Mouse (Mus musculus): ENCODE results near the gene Ctsz. TPM values are rescaled to one million over a fixed set of nuclear protein-coding genes. Genes with fewer than 3 reads are reported as not detected.
A peak's percentile ranks its signal among the peaks of the same experiment; 100 is the strongest.

Ctsz gene
- polyA plus RNA-seq, 2 experiments: 71.0 to 96.9 TPM

- Histone ChIP-seq H3K4me1 (replicated peaks; ENCODE audit: control insufficient read depth in 2 of 2, insufficient read depth in 2 of 2, low read length in 1 of 2) (peaks cover 4 to 5% of the 10 kb centered on the region in 2 experiments; a peak in 2 of 4 replicates), H3K27ac (peak within 1 kb of the TSS; percentile 43), H3K4me3 (ENCODE audit: insufficient read depth in 1 of 2, low read depth in 2 of 2, low read length in 2 of 2) (peak within 1 kb of the TSS; percentile 80 to 81), H3K9me3 (ENCODE audit: control insufficient read depth, low read length) (no peaks in the 10 kb centered on the region), H3K4me2 (ENCODE audit: low read depth) (peak within 1 kb of the TSS; percentile 98), H3K27me3 (ENCODE audit: control insufficient read depth, insufficient read depth, low read length) (no peaks in the 10 kb centered on the region), H3K9ac (replicated peaks) (peak within 1 kb of the TSS; percentile 90), H3K36me3 (replicated peaks; ENCODE audit: control insufficient read depth, insufficient read depth, low read depth) (peaks cover 52% of the 10 kb centered on the region)
- 2% methylated on average over 48 of the region's 48 CpGs for WGBS (ENCODE audit: insufficient replicate concordance)
- ATAC-seq (ENCODE audit: insufficient read depth) (peak; percentile 100), DNase-seq (ENCODE audit: low read depth in 3 of 3, low spot score in 3 of 3) (peak; percentile 85)
- TF ChIP-seq EP300 (IDR thresholded peaks at IDR 0.05; ENCODE audit: low read depth) (0 out of 2 replicates have a peak, but pooled peaks have one; percentile 7), CTCF (IDR thresholded peaks at IDR 0.05; ENCODE audit: low read depth) (0 out of 2 replicates have a peak, but pooled peaks have one; percentile 11)
These were observed 25.1 kb upstream of the Ctsz start, which contains the start of gene Atp5e for GRCm38 (mm10) chr2:174463789-174464523. Atp5e (minus strand) TSS chr2:174464105.

DNA sequence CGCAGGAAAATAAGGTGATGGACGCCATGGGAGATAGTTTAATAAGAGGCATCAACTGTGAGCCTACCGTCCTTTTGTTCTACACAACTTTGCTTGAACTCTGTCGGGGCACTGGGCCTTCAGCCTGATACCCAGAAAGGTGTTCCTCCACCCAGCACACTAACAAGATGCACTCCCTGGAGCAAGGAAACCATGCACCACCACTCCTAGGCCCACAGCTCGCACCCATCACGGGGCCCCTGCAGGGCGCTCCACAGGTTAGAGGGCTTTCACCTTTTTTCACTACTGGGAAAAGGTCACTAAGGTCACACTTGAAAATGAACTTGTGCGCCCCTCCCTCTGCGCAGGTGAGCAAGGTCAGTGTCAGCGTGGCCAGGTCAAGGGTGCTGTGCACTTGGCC lies 24.5 kb upstream of the Ctsz start:
- TF ChIP-seq CTCF (IDR thresholded peaks at IDR 0.05; ENCODE audit: low read depth): no peak
- TF ChIP-seq EP300 (IDR thresholded peaks at IDR 0.05; ENCODE audit: low read depth): no peak
- H3K4me3 ChIP-seq (ENCODE audit: insufficient read depth in 1 of 2, low read depth in 2 of 2, low read length in 2 of 2): peak overlapping the region; percentile 80 to 81
- peak overlapping the region; percentile 98 for H3K4me2 ChIP-seq (ENCODE audit: low read depth)
- DNase-seq (ENCODE audit: low read depth in 3 of 3, low spot score in 3 of 3): no peak
- peak; percentile 24 for ATAC-seq (ENCODE audit: insufficient read depth)
- WGBS (ENCODE audit: insufficient replicate concordance): 28% methylated on average over 10 of the region's 10 CpGs
- H3K27ac ChIP-seq: peak overlapping the region; percentile 43
- no peaks in the 10 kb centered on the region for H3K9me3 ChIP-seq (ENCODE audit: control insufficient read depth, low read length)
- peaks cover 4 to 5% of the 10 kb centered on the region in 2 experiments; a peak in 2 of 4 replicates for H3K4me1 ChIP-seq (replicated peaks; ENCODE audit: control insufficient read depth in 2 of 2, insufficient read depth in 2 of 2, low read length in 1 of 2)
- no peaks in the 10 kb centered on the region for H3K27me3 ChIP-seq (ENCODE audit: control insufficient read depth, insufficient read depth, low read length)
- H3K36me3 ChIP-seq (replicated peaks; ENCODE audit: control insufficient read depth, insufficient read depth, low read depth): peaks cover 50% of the 10 kb centered on the region
- H3K9ac ChIP-seq (replicated peaks): peak overlapping the region; percentile 90

DNA sequence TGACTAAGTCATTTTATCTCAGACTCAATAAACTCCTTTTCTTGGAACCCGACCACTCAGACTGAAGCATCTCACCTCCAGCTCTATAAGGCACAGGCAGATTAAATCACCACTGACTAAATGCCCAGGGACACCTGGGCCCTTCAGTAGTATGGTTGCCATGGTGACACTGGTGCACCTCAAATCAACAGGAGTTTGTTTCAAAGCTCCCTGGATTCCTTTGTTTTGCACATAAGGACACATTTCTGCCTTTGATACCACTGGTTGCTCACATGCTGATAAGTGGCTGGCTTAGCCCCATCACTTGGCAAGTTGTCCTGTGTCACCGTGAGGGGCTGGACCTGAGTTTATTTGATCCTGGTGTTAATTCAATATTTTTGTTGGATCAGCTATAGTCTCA lies 20.5 kb upstream of the Ctsz start:
- DNase-seq (ENCODE audit: low read depth in 3 of 3, low spot score in 3 of 3): no peak
- H3K4me1 ChIP-seq (replicated peaks; ENCODE audit: control insufficient read depth in 2 of 2, insufficient read depth in 2 of 2, low read length in 1 of 2): peaks cover 9% of the 10 kb centered on the region in 2 experiments

DNA sequence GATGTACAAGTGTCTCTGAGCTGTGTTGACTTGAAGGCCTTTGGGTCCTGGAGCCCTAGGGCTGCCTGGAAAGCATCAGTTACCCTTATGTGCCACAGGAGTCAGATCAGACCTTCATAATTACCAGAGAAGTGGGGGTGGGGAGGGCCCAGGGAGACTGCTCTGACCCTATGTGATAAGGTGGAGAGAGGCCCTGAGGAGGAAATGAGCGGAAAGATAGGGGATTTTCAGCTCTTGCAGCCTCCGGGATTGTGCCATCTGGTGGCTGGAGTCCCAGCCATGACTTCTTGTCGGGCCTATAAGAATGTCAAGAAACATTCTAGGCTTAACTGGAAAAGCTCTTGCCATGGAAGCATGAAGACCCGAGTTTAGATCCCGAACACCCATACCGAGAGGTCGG lies 14.8 kb upstream of the Ctsz start:
- Histone ChIP-seq H3K4me2 (ENCODE audit: low read depth) (peak overlapping the region; percentile 61), H3K4me1 (replicated peaks; ENCODE audit: control insufficient read depth in 2 of 2, insufficient read depth in 2 of 2, low read length in 1 of 2) (peaks cover 39 to 42% of the 10 kb centered on the region in 2 experiments), H3K9ac (replicated peaks) (peak overlapping the region; percentile 52), H3K4me3 (ENCODE audit: insufficient read depth in 1 of 2, low read depth in 2 of 2, low read length in 2 of 2) (peak overlapping the region; percentile 7 to 12; a peak in 3 of 4 replicates), H3K27me3 (ENCODE audit: control insufficient read depth, insufficient read depth, low read length) (no peaks in the 10 kb centered on the region), H3K27ac (peak overlapping the region; percentile 89), H3K9me3 (ENCODE audit: control insufficient read depth, low read length) (no peaks in the 10 kb centered on the region), H3K36me3 (replicated peaks; ENCODE audit: control insufficient read depth, insufficient read depth, low read depth) (no peaks in the 10 kb centered on the region)
- TF ChIP-seq EP300 (IDR thresholded peaks at IDR 0.05; ENCODE audit: low read depth) (peak; percentile 93), CTCF (IDR thresholded peaks at IDR 0.05; ENCODE audit: low read depth) (peak; percentile 92)
- 22% methylated on average over 7 of the region's 7 CpGs for WGBS (ENCODE audit: insufficient replicate concordance)
- ATAC-seq (ENCODE audit: insufficient read depth) (peak; percentile 95), DNase-seq (ENCODE audit: low read depth in 3 of 3, low spot score in 3 of 3) (peak; percentile 93 to 94 (median 93))

More for the DNA sequence above, 20.5 kb upstream of the Ctsz start:
- no peaks in the 10 kb centered on the region for H3K9me3 ChIP-seq (ENCODE audit: control insufficient read depth, low read length)
- WGBS (ENCODE audit: insufficient replicate concordance): 63% methylated on average over 2 of the region's 2 CpGs
- no peak overlapping the region for H3K4me2 ChIP-seq (ENCODE audit: low read depth)
- TF ChIP-seq CTCF (IDR thresholded peaks at IDR 0.05; ENCODE audit: low read depth) (no peak), EP300 (IDR thresholded peaks at IDR 0.05; ENCODE audit: low read depth) (no peak)
- no peak for ATAC-seq (ENCODE audit: insufficient read depth)
- H3K27ac ChIP-seq: no peak overlapping the region
- H3K36me3 ChIP-seq (replicated peaks; ENCODE audit: control insufficient read depth, insufficient read depth, low read depth): peaks cover 19% of the 10 kb centered on the region
- no peaks in the 10 kb centered on the region for H3K27me3 ChIP-seq (ENCODE audit: control insufficient read depth, insufficient read depth, low read length)
- no peak overlapping the region for H3K9ac ChIP-seq (replicated peaks)
- no peak overlapping the region for H3K4me3 ChIP-seq (ENCODE audit: insufficient read depth in 1 of 2, low read depth in 2 of 2, low read length in 2 of 2)

DNA sequence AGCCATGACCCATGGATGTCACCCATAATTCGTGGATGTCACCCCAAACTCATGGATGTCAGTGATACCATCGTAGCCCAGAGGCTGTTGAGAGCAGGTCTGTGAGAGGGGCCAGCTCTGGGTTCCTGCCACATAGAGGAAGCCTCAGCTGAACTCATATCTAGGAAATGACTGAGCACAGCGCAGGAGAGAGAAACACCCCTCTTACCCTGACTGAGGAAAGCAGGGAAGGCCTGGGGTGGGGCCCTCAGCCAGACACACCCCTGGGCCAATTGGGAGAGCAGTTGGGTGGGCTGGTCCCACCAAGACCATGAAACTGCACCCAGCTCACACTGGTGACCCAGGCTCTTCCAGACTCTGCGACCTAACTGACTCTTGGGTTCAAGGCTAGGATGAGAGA lies 11.5 kb upstream of the Ctsz start, which contains the start of gene Tubb1:
Gene Tubb1 (plus strand): TSS at position 343 of the 400 bp plus-strand sequence.
- ATAC-seq (ENCODE audit: insufficient read depth) (peak; percentile 62), DNase-seq (ENCODE audit: low read depth in 3 of 3, low spot score in 3 of 3) (peak in 1 of 3 experiments; percentile 74)
- Histone ChIP-seq H3K36me3 (replicated peaks; ENCODE audit: control insufficient read depth, insufficient read depth, low read depth) (no peaks in the 10 kb centered on the region), H3K4me2 (ENCODE audit: low read depth) (peak within 1 kb of the TSS; percentile 27; the same call in 1 of the 2 replicates), H3K27me3 (ENCODE audit: control insufficient read depth, insufficient read depth, low read length) (no peaks in the 10 kb centered on the region), H3K4me1 (replicated peaks; ENCODE audit: control insufficient read depth in 2 of 2, insufficient read depth in 2 of 2, low read length in 1 of 2) (peaks cover 39 to 42% of the 10 kb centered on the region in 2 experiments), H3K9me3 (ENCODE audit: control insufficient read depth, low read length) (no peaks in the 10 kb centered on the region), H3K9ac (replicated peaks) (no peak within 1 kb of the TSS), H3K4me3 (ENCODE audit: insufficient read depth in 1 of 2, low read depth in 2 of 2, low read length in 2 of 2) (peak within 1 kb of the TSS in 1 of 2 experiments; percentile 25; a peak in 2 of 4 replicates), H3K27ac (peak within 1 kb of the TSS; percentile 59)
- 9% methylated on average over 4 of the region's 4 CpGs for WGBS (ENCODE audit: insufficient replicate concordance)
- TF ChIP-seq CTCF (IDR thresholded peaks at IDR 0.05; ENCODE audit: low read depth) (no peak), EP300 (IDR thresholded peaks at IDR 0.05; ENCODE audit: low read depth) (no peak)
